11 mouse cellular contexts compared by ENCODE assay signal in genomic region chr17:63677996-63678657, GRCm38 (mm10).
DNase-seq lines count a peak whose midpoint lies in the region; ATAC-seq lines count a peak whose summit lies in the region.
"Had no signal": no experiment of that assay in that cellular context is flagged by ENCODE, and none has a peak within 500 bp of the region (broad histone marks: within the 10 kb centered on the region; RNA-seq: fewer than 3 reads in every experiment).

No protein-coding gene starts in this region.

- no peak overlapping the region for H3K4me2 ChIP-seq in embryonic facial prominence, embryonic 14.5 days (ENCODE audit: low read depth, low read length)
- H3K4me2 ChIP-seq in lung, embryonic 15.5 days, result no peak overlapping the region
- no peak overlapping the region for H3K4me2 ChIP-seq in hindbrain, embryonic 11.5 days (replicated peaks; ENCODE audit: low read depth, low read length)
- H3K4me2 ChIP-seq: midbrain, embryonic 15.5 days had no signal

- no peaks in the 10 kb centered on the region for H3K36me3 ChIP-seq in embryonic facial prominence, embryonic 14.5 days (ENCODE audit: control insufficient read depth, insufficient read depth, low read length)
- no peaks in the 10 kb centered on the region for H3K36me3 ChIP-seq in lung, embryonic 15.5 days
- H3K36me3 ChIP-seq in hindbrain, embryonic 11.5 days (ENCODE audit: control insufficient read depth, insufficient read depth, low read length), result no peaks in the 10 kb centered on the region
- H3K36me3 ChIP-seq: midbrain, embryonic 15.5 days had no signal

- intact Hi-C loops in heart, postnatal 14 days (cut with DNase I), result no loop called here

- peak; percentile 87 for ATAC-seq in embryonic facial prominence, embryonic 14.5 days (ENCODE audit: low read depth)
- peak; percentile 59; the same call in 1 of the 2 replicates for ATAC-seq in lung, embryonic 15.5 days (ENCODE audit: borderline replicate concordance, extremely low read depth, low FRiP score, low TSS enrichment)
- no peak for ATAC-seq in hindbrain, embryonic 11.5 days (ENCODE audit: low FRiP score)
- ATAC-seq: midbrain, embryonic 15.5 days had no signal

- H3K9ac ChIP-seq in embryonic facial prominence, embryonic 14.5 days (ENCODE audit: low read depth, low read length), result no peak overlapping the region
- no peak overlapping the region for H3K9ac ChIP-seq in lung, embryonic 15.5 days
- H3K9ac ChIP-seq in hindbrain, embryonic 11.5 days (ENCODE audit: low read depth, low read length), result no peak overlapping the region
- H3K9ac ChIP-seq: midbrain, embryonic 15.5 days had no signal

- H3K27ac ChIP-seq in embryonic facial prominence, embryonic 14.5 days (replicated peaks; ENCODE audit: low read depth, low read length), result peak overlapping the region; percentile 82
- H3K27ac ChIP-seq in lung, embryonic 15.5 days, result peak overlapping the region; percentile 22; the same call in 1 of the 2 replicates
- H3K27ac ChIP-seq in hindbrain, embryonic 11.5 days (ENCODE audit: low read depth, low read length), result no peak overlapping the region
- H3K27ac ChIP-seq: midbrain, embryonic 15.5 days had no signal

- peak; percentile 23 for DNase-seq in adrenal gland, postnatal 14 days
- DNase-seq in adrenal gland, adult 18-20 months (ENCODE audit: low spot score in 2 of 2), result no peak
- peak; percentile 95 for DNase-seq in embryonic facial prominence, embryonic 14.5 days (ENCODE audit: low spot score)
- DNase-seq in heart, postnatal 14 days, result peak; percentile 48 to 66
- DNase-seq in adrenal gland, postnatal 25 days, result no peak
- DNase-seq in hindbrain, embryonic 11.5 days (ENCODE audit: low spot score), result no peak
- DNase-seq in spleen, postnatal 36 days (ENCODE audit: low spot score in 2 of 2), result no peak
- DNase-seq: cerebellum, adult 9-11 months; right cerebral cortex, adult 18-20 months had no signal

- no peaks in the 10 kb centered on the region for H3K27me3 ChIP-seq in embryonic facial prominence, embryonic 14.5 days (replicated peaks; ENCODE audit: control insufficient read depth, insufficient read depth, low read length)
- no peaks in the 10 kb centered on the region for H3K27me3 ChIP-seq in lung, embryonic 15.5 days
- no peaks in the 10 kb centered on the region for H3K27me3 ChIP-seq in hindbrain, embryonic 11.5 days (ENCODE audit: control insufficient read depth, insufficient read depth, low read length)
- H3K27me3 ChIP-seq: midbrain, embryonic 15.5 days had no signal

- WGBS in embryonic facial prominence, embryonic 14.5 days, result 41% methylated on average over 3 of the region's 3 CpGs
- WGBS in lung, embryonic 15.5 days, result 33% methylated on average over 3 of the region's 3 CpGs
- WGBS in hindbrain, embryonic 11.5 days, result 74% methylated on average over 3 of the region's 3 CpGs

- H3K4me1 ChIP-seq in embryonic facial prominence, embryonic 14.5 days (ENCODE audit: control insufficient read depth, insufficient read depth, low read length), result peaks cover 5% of the 10 kb centered on the region
- no peaks in the 10 kb centered on the region for H3K4me1 ChIP-seq in lung, embryonic 15.5 days
- no peaks in the 10 kb centered on the region for H3K4me1 ChIP-seq in hindbrain, embryonic 11.5 days (replicated peaks; ENCODE audit: control insufficient read depth, insufficient read depth, low read length)
- H3K4me1 ChIP-seq: midbrain, embryonic 15.5 days had no signal

- no peaks in the 10 kb centered on the region for H3K9me3 ChIP-seq in embryonic facial prominence, embryonic 14.5 days (ENCODE audit: control insufficient read depth, low read length)
- H3K9me3 ChIP-seq in lung, embryonic 15.5 days, result no peaks in the 10 kb centered on the region
- H3K9me3 ChIP-seq in hindbrain, embryonic 11.5 days (ENCODE audit: control insufficient read depth, low read length), result no peaks in the 10 kb centered on the region
- H3K9me3 ChIP-seq: midbrain, embryonic 15.5 days had no signal

- H3K4me3 ChIP-seq in embryonic facial prominence, embryonic 14.5 days (ENCODE audit: low read depth, low read length), result no peak overlapping the region
- H3K4me3 ChIP-seq in lung, embryonic 15.5 days, result no peak overlapping the region
- no peak overlapping the region for H3K4me3 ChIP-seq in hindbrain, embryonic 11.5 days (ENCODE audit: low read depth, low read length)
- H3K4me3 ChIP-seq: midbrain, embryonic 15.5 days had no signal

Comparison
In these comparisons a context has a peak if more than half of its experiments do, and no peak if none do; other contexts are left out.
1. DNase-seq: peak in adrenal gland, postnatal 14 days (single experiment), embryonic facial prominence, embryonic 14.5 days (single experiment) and heart, postnatal 14 days (2 of 2); none in adrenal gland, adult 18-20 months (0 of 2), adrenal gland, postnatal 25 days (single experiment), hindbrain, embryonic 11.5 days (single experiment) and spleen, postnatal 36 days (0 of 2).